Mouse (Mus musculus): ENCODE results near the gene Bbs10. TPM values are rescaled to one million over a fixed set of nuclear protein-coding genes. Genes with fewer than 3 reads are reported as not detected.

Bbs10 gene
- total and polyA plus RNA-seq, 2 experiments from 2014 or later = 2.2 to 4.3 TPM

DNA sequence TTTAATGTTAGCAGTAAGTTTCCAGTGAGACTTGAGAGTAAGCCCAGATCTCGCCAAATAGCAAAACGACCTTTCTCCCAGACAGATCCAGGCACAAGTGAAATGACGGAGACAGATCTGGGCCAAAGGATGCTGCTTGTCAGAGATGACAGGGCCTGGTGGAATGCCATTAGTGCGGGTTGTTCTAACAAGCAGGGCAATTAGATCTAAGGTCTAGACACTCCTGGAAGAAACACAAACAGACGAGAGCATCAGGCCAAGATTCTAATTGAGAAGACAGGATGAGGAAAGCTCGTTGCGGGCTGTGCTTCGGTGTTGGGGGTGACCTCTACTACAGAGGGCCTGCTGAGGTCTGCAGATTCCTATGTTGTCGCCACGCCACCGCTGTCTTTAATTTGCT is 40.8 kb downstream of the Bbs10 start:
- Histone ChIP-seq H3K27me3 (ENCODE audit: insufficient read depth, low read length) (no peaks in the 10 kb centered on the region), H3K9ac (replicated peaks; ENCODE audit: low read length) (no peak overlapping the region), H3K4me2 (ENCODE audit: low read depth, low read length) (no peak overlapping the region), H3K9me3 (ENCODE audit: low read length) (no peaks in the 10 kb centered on the region), H3K36me3 (ENCODE audit: insufficient read depth, low read length) (no peaks in the 10 kb centered on the region), H3K4me3 (ENCODE audit: low read length) (no peak overlapping the region), H3K27ac (no peak overlapping the region), H3K4me1 (ENCODE audit: insufficient read depth, low read length) (no peaks in the 10 kb centered on the region)
- WGBS = 64% methylated on average over 11 of the region's 11 CpGs
- DNase-seq (ENCODE audit: low spot score) (no peak), ATAC-seq (no peak)
- TF ChIP-seq CTCF (IDR thresholded peaks at IDR 0.05; ENCODE audit: low read depth) = no peak

DNA sequence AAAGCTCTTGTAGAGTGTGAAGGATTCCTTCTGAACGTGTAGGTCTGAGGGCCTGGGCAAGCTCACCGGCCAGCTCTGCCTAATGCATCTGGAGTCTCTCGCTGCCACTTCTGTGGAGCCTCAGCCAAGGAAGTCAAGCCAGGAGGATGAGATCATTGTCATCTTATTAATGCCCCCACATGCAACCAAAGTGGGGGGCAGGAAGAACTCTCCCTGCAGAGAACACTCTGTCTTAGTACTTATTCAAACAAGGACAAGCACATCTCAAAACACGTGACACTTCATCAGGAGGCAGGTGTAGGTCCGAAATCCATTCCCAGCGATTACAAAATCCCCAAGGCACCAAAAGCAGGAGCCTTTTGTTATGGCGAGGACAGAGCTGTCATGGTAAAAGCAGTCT is 43.3 kb downstream of the Bbs10 start:
- Histone ChIP-seq H3K4me1 (ENCODE audit: insufficient read depth, low read length) (no peaks in the 10 kb centered on the region), H3K9me3 (ENCODE audit: low read length) (no peaks in the 10 kb centered on the region), H3K27ac (no peak overlapping the region), H3K27me3 (ENCODE audit: insufficient read depth, low read length) (no peaks in the 10 kb centered on the region), H3K4me2 (ENCODE audit: low read depth, low read length) (no peak overlapping the region), H3K9ac (replicated peaks; ENCODE audit: low read length) (no peak overlapping the region), H3K4me3 (ENCODE audit: low read length) (no peak overlapping the region), H3K36me3 (ENCODE audit: insufficient read depth, low read length) (no peaks in the 10 kb centered on the region)
- no peak for DNase-seq (ENCODE audit: low spot score)
- no peak for ATAC-seq
- 80% methylated on average over 7 of the region's 7 CpGs for WGBS
- TF ChIP-seq CTCF (IDR thresholded peaks at IDR 0.05; ENCODE audit: low read depth) = no peak

DNA sequence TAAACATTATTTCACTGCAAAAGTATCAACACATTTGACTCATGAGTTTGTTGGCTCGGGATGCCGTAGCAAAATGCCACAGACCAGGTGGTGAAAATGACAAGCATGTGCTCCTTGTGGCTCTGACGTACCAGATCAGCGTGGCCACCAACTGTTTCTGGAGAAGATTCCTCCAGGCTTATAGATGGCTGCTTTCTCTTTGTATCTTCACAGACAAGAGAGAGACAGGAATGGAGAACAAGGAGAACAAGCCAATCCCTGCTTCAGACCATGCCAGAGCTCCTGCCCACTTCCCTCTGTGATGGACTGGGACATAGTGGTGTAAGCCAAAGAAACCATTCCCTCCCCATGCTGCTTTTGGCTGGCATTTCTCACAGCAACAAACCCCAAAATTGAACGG is 45.1 kb downstream of the Bbs10 start:
- no peaks in the 10 kb centered on the region for H3K9me3 ChIP-seq (ENCODE audit: low read length)
- no peak overlapping the region for H3K9ac ChIP-seq (replicated peaks; ENCODE audit: low read length)
- H3K27ac ChIP-seq = no peak overlapping the region
- TF ChIP-seq CTCF (IDR thresholded peaks at IDR 0.05; ENCODE audit: low read depth) = no peak
- H3K36me3 ChIP-seq (ENCODE audit: insufficient read depth, low read length) = no peaks in the 10 kb centered on the region
- no peaks in the 10 kb centered on the region for H3K4me1 ChIP-seq (ENCODE audit: insufficient read depth, low read length)
- WGBS = 81% methylated on average over 5 of the region's 5 CpGs
- DNase-seq (ENCODE audit: low spot score) (no peak), ATAC-seq (no peak)
- H3K4me3 ChIP-seq (ENCODE audit: low read length) = no peak overlapping the region
- no peak overlapping the region for H3K4me2 ChIP-seq (ENCODE audit: low read depth, low read length)
- H3K27me3 ChIP-seq (ENCODE audit: insufficient read depth, low read length) = no peaks in the 10 kb centered on the region

GRCm38 (mm10) chr10:111348263-111348662 is 49.8 kb downstream of the Bbs10 start:
- no peaks in the 10 kb centered on the region for H3K36me3 ChIP-seq (ENCODE audit: insufficient read depth, low read length)
- TF ChIP-seq CTCF (IDR thresholded peaks at IDR 0.05; ENCODE audit: low read depth) = no peak
- H3K27me3 ChIP-seq (ENCODE audit: insufficient read depth, low read length) = no peaks in the 10 kb centered on the region
- no peak overlapping the region for H3K4me2 ChIP-seq (ENCODE audit: low read depth, low read length)
- ATAC-seq = no peak
- H3K9ac ChIP-seq (replicated peaks; ENCODE audit: low read length) = no peak overlapping the region
- H3K4me3 ChIP-seq (ENCODE audit: low read length) = no peak overlapping the region
- H3K9me3 ChIP-seq (ENCODE audit: low read length) = no peaks in the 10 kb centered on the region
- WGBS = 76% methylated on average over 2 of the region's 2 CpGs
- no peak for DNase-seq (ENCODE audit: low spot score)
- no peaks in the 10 kb centered on the region for H3K4me1 ChIP-seq (ENCODE audit: insufficient read depth, low read length)
- no peak overlapping the region for H3K27ac ChIP-seq

Other genes starting within 250 kb of the Bbs10 start
- gene Osbpl8, start 133.9 kb upstream of the Bbs10 start, total RNA-seq (2014; rRNA removed) = 36.3 and 39.8 TPM in 2 replicates
- 15.4 and 15.8 TPM in 2 replicates for gene Osbpl8, start 133.9 kb upstream of the Bbs10 start, polyA plus RNA-seq (2015; fragmentation: Nextera tagmentation; extraction: Ambion mirVana)
- gene Nap1l1, start 174.5 kb downstream of the Bbs10 start, total RNA-seq (2014; rRNA removed) = 45.4 and 48.7 TPM in 2 replicates
- gene Nap1l1, start 174.5 kb downstream of the Bbs10 start, polyA plus RNA-seq (2015; fragmentation: Nextera tagmentation; extraction: Ambion mirVana) = 174 and 197 TPM in 2 replicates
- gene Phlda1, start 207.6 kb downstream of the Bbs10 start, total RNA-seq (2014; rRNA removed) = 7.0 and 8.4 TPM in 2 replicates
- gene Phlda1, start 207.6 kb downstream of the Bbs10 start, polyA plus RNA-seq (2015; fragmentation: Nextera tagmentation; extraction: Ambion mirVana) = 36.2 and 39.4 TPM in 2 replicates